Mouse (Mus musculus): ENCODE data around the gene Vmn1r223.
"Not testable (repeated sequence)": the region's sequence is repeated elsewhere in the genome, so short reads cannot be mapped to it uniquely, and the experiment has no call there.

DNA sequence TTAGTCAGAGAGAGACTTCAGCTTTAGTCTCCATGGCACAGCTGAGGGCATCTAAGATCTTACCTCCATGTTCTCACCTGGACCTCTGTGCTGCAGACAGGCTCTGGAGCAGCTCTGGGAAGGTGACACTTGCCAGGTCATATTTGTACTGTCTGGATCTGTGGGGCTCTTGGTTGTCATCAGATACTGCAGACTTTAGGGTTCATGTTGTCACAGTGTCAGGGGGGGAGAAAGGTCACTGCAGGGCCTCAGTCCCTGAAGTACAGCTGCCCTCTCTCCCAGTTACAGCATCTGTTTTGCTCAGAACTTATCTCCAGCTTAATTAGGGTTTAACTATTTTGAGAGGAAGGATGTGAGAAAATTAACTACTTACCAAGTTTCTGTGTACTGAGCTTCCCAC is 11.1 kb upstream of the Vmn1r223 start, which contains the start of gene Vmn1r222:
- not testable (repeated sequence) for TF ChIP-seq CTCF (IDR thresholded peaks at IDR 0.05; ENCODE audit: borderline replicate concordance, insufficient read depth, low read depth, low read length); POLR2A (IDR thresholded peaks at IDR 0.05; ENCODE audit: borderline replicate concordance, insufficient read depth, low read length)

All from cerebellum, adult 2 months (tissue).